Mouse (Mus musculus) urinary bladder, adult 2 months (tissue): Measurements from ENCODE around the gene Hdhd5. TPM values are rescaled to one million over a fixed set of nuclear protein-coding genes. Genes with fewer than 3 reads are reported as not detected.

Source experiments
- DNase-seq: peaks from one replicate; pipeline ENCODE4 v3.0.0; 2022; ENCODE audit warnings: low spot score
- polyA plus RNA-seq: library from polyadenylated mRNA; depleted of rRNA; stranded (reverse); fragments of >200 nt; gene quantifications from 2 replicates; pipeline ENCODE4 v1.2.3, GENCODE M21; 2012; rRNA removed

Gene Hdhd5
- 15.5 and 20.1 TPM in 2 replicates for polyA plus RNA-seq

DNA sequence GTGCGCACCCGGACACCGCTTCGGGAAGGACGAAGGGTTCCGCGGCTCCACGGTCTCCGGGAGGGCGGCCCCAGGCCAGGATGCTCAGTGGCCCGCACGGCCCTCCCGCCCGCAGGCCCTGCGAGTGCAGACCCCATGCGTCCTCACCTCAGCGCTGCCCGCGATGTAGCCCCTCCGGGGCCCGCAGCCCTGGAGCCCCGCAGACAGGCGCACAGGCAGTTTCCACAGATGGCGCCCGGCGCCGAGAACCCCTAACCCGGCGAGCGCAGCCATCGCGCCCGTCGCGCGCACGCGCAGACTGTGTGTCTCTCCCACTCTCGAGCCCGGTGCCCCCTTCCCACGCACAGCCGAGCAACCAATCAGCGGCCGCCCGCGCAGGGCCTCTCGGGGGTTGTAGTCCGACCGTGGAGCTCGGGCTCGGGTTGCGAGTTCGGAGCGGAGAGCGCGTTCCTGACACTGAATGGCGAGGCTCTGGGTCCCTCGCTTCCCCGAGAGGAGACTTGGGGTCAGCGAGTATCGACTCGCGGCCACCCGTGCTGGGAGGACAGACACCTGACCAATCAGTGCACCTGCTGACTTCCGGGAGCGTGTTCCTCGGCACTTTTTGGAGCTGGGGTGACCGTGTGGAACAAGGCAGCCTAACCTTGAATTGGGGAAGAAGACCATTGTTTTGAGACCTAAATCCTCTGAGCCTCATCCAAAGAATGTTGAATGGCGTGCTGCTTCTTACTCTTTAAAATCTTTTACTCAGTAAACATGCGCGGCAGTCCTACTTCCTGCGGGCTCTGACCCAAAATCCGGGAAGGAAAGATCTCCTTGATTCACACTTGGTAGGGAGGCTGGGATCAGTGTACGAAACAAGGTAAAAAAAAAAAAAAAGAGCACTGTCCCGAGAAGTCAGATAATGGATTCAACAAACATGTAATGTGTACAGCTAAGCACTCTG, at the start of gene Hdhd5:
Gene Hdhd5 (minus strand): TSS at position 300 of the 946 bp plus-strand sequence.
- DNase-seq, result peak; percentile 89

DNA sequence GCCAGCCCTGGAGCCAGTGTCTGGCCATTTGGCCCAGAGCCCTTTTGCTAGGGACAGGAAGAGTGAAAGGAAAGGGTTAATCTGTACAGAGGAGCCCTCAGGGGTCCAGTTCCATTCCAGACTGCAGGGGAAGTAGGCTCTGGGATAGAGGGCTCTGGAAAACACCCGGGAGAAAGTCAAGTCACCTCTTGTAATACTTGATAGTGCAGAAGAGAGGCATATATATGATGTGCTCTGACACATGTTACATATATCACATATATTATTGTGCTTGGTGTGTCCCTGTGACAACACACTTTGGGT, 49.5 kb upstream of the Hdhd5 start:
- DNase-seq, result no peak

- no peak for DNase-seq
Observed at GRCm38 (mm10) chr6:120579831-120580712, 49.0 kb upstream of the Hdhd5 start.

DNA sequence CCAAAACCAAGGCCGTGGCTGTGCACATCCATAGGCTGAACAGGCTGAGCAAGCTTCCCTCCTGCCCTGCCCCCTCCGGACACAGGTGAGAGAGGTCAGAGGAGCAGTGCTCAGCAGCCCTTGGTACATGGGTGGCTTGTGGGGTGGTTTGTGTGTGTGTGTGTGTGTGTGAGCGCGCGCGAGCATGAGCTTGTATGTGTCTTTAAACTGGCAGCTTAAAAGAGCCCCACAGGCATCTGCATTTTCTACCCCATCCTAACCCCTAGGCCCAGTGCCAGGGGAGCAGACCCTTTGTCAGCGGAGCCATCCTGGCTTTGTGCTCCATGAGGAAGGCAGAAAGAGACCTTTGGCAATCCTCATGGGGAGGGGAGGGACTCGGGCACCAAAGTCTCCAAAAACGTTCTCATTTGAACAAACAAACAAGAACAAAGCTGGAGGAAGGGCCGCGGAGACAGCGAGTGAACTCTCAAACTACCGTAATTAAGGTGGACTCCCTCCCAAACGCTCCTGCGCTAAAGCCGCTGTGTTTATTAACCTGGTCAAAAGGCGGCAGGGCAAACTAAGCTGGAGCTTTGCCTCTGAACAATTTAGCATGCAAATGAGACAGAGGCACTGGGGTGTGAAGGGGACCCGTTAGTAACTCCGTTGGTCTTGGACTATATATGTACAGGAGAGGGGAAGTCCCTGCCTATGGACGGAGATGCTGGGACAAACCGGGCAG, 48.2 kb upstream of the Hdhd5 start:
- no peak for DNase-seq

DNA sequence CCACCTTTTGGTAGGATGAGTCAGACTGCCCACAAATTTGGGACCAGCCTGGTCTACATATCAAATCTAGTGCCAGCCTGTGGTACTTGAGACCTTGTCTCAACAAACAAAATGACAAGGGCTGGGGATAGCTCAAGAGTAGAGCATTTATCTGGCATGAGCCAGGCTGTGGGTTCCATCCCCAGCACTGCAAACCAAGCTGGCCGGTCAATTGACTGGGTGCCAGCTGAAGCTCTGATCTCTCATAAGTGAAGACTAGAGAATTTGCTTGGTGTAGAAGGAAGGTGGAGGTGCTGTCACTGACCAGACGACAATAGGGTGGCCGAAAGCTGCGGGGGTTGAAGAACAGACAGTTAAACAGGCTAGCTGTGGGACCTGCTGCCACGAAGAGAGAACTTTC, 47.4 kb upstream of the Hdhd5 start:
- no peak for DNase-seq

DNA sequence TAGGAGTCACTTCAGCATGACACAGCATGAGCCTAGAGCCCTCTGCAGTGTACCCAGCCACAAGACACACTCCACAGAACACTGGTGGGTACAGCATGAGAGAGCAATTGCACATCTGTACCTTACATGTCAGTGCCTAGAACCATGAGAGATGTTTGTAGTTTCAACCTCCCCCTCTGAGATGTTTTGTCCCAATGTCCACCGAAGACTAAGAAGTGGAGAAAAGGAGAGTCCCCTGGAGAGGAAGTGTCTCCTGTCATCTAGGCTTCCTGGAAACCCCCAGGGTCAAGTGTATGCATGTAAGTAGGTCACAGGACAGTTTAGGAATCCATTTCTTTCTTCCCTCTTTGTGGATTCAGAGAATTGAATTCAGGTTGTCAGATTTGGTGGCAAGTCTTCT, 41.3 kb upstream of the Hdhd5 start:
- DNase-seq, result no peak

DNA sequence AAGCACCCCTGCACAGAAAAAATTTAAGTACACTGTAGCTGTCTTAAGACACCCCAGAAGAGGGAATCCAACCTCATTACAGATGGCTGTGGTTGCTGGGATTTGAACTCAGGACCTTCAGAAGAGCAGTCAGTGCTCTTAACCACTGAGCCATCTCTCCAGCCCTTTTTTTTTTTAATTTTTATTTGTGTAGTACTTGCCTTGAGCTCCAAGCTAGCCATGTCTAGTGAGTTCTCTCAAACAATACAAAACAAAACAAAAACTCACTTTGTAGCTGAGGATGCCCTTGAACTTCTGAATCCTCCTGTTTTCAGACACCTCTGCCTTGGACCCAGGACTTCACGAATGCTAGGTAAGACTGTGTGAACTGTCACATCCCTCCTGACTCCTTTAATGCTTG, 37.1 kb upstream of the Hdhd5 start:
- DNase-seq, result no peak

DNA sequence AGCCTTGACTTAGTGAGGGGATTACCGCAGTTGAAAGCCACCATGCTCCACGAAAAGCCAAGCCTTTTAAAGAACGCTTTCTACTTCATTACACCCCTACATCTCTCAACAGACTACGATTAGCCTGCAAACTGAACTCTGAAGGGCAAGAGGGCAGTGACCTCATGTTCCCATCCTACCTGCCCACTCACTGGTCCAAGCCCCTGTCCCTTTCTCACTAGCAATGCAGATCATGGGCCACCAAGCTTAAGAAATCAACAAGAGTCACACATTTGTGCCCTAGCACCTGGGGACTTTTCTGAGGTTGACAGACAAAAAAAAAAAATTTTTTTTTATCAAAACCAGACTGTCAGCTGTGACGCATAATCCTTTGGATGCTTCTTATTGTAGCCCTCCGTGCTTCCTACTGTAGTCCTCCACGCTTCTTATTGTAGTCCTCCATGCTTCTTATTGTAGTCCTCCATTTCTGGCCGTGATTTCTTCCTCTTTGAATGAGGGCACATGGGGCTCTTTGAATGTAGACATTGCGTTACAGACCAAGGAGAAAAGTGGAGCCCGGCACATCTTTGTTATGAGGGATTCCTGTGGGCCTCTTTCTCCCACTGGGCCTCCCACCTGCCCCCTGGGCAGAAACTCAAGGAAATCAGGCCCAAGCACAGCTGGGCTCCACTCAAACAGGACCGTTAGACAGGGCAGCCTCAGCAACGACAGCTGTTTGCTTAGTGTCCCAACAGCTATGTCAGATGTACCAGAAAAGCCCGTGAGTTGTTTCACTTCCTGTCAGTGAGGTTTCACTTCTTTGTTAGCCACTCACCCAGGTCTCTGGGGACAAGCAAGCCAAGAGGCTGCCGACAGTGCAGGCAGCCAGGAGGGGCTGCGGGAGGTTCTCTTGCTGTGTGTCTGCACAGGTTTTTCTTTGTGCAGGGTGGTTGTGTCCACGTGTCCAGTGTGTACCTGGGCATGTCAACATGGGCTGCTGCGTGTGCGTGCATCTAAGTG, 36.1 kb upstream of the Hdhd5 start:
- DNase-seq, result no peak

- no peak for DNase-seq
Observed at GRCm38 (mm10) chr6:120556641-120557040, 25.5 kb upstream of the Hdhd5 start.

DNA sequence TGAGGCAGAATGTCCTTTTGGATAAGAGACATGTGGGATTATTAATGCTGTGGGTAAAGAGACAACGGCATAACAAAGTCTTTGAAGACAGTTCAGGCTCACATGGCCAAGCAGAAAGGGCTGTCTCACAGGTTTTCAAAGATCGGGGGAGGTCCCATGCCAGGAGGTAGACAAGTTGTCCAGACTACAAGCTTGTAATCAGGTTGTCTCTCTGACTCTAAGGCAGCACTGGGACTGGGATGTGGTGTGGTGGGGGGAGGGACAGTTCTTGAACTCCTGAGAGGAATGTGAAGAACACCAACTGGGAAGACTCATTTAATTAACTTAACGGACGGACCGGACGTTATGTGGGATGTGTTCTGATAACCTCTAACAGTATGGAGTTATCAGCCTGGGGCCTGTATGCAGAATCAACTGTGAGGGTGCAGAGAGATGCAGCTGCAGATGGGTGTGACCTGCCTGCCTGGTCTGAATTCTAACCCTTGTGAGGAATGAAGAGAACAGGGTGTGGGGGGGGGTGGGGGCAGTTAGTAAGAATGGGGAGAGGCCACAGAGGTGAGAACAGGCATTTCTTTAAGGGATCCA, 25.0 kb upstream of the Hdhd5 start:
- no peak for DNase-seq

- DNase-seq, result no peak
Observed at GRCm38 (mm10) chr6:120555152-120555551, 24.0 kb upstream of the Hdhd5 start.

- no peak for DNase-seq
Observed at GRCm38 (mm10) chr6:120550173-120550572, 19.1 kb upstream of the Hdhd5 start.

DNA sequence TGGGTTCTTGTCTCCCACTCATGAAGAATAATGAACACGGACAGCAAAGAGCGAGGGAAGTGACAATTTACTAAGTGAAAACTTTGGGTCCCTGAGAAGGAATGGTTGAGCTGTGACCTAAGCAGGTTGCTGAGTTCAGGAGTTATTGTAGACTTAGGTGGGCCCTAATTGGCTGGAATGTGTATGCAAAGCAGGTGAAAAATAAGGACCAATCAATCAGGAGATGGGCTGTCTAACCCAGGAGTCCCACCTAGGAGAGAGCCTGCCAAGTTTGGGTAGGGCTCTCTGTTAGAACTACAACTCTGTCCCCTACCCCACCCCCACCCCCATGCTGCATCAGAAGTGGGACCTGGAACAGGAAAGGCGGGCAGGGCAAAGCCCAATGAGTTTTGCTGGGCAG, 17.5 kb upstream of the Hdhd5 start:
- no peak for DNase-seq

DNA sequence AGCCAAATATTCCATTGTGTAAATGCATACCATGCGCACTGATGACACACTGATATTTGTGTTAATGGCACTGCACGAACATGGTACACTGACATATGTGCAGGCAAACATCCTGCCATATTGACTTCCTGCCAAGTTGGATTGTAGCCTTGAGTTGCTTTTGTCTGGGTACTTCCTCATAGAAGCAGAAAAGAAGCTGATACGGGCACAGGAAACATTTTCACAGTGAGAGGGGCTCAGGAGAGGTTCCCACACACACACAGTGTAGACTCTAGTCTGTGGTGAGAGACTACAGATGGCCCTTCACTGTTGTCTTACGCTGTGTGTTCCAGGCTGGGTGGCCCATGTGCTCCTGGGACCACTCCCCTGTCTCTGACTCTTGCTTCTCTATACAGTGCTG, 15.9 kb upstream of the Hdhd5 start:
- no peak for DNase-seq

- DNase-seq, result no peak
Observed at GRCm38 (mm10) chr6:120546292-120546691, 15.2 kb upstream of the Hdhd5 start.

- DNase-seq, result no peak
Observed at GRCm38 (mm10) chr6:120542061-120542460, 10.9 kb upstream of the Hdhd5 start.

GRCm38 (mm10) chr6:120541386-120541785, 10.3 kb upstream of the Hdhd5 start:
- DNase-seq, result no peak

DNA sequence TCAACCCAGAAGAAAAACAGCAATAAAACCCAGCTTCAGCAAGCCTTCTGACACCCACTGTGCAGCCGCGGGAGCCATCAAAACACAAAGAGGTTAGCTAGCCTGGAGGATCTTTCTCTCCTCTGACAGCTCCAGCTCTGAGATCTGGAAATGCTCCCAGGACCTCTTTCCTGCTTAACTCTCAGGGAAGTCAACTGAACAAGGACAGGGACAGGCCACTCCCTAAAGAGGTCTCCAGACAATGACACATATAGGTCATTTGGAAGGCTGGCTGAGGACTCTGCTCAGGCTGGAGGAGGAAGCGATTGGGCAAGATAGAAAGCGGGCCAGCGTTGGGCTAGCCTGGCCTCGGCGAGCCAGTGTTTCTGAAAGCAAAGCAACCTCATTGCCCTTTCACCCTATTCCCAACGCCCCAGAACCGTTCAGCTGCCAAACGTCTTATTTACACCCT, 8.7 kb upstream of the Hdhd5 start:
- DNase-seq, result no peak

GRCm38 (mm10) chr6:120539132-120539759, 8.1 kb upstream of the Hdhd5 start:
- peak; percentile 53 for DNase-seq

GRCm38 (mm10) chr6:120536337-120536736, 5.2 kb upstream of the Hdhd5 start:
- DNase-seq, result no peak
